Mouse (Mus musculus): ENCODE measurements around the gene Inhbe. TPM values are rescaled to one million over a fixed set of nuclear protein-coding genes. Genes with fewer than 3 reads are reported as not detected.

Inhbe gene
- polyA plus RNA-seq, 1 experiment, result not detected

- Histone ChIP-seq H3K4me3 (ENCODE audit: insufficient read depth, low read length) (no peak overlapping the region), H3K27ac (ENCODE audit: insufficient read depth, low read length) (no peak overlapping the region), H3K4me1 (ENCODE audit: control insufficient read depth, insufficient read depth, low read length) (no peaks in the 10 kb centered on the region)
- TF ChIP-seq POLR2A (IDR thresholded peaks at IDR 0.05; ENCODE audit: low read depth, low read length), result no peak
- no peak for TF ChIP-seq CTCF (IDR thresholded peaks at IDR 0.05; ENCODE audit: borderline replicate concordance, insufficient read depth, low read length)
These were observed 4.4 kb downstream of the Inhbe start for GRCm38 (mm10) chr10:127349810-127350209.

DNA sequence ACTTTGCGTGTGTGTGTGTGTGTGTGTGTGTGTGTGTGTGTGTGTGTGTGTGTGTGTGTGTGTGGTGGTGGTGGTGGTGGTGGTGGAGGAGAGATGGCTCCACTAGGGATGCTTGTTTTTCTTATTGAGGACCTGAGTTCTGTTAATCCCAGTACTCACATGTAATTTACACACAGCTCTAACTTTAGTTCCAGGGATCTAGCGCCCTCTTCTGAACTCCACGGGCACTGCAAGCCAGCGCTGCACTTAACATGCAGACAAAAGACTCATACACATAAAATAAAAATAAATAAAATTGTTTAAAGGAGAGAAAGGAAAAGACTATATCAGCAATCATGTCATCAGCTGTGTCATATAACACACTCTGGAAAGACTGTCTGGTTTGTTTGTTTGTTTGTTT, 5.3 kb downstream of the Inhbe start:
- Histone ChIP-seq H3K4me1 (ENCODE audit: control insufficient read depth, insufficient read depth, low read length) (no peaks in the 10 kb centered on the region), H3K4me3 (ENCODE audit: insufficient read depth, low read length) (no peak overlapping the region), H3K27ac (ENCODE audit: insufficient read depth, low read length) (no peak overlapping the region)
- TF ChIP-seq CTCF (IDR thresholded peaks at IDR 0.05; ENCODE audit: borderline replicate concordance, insufficient read depth, low read length), result no peak
- no peak for TF ChIP-seq POLR2A (IDR thresholded peaks at IDR 0.05; ENCODE audit: low read depth, low read length)

DNA sequence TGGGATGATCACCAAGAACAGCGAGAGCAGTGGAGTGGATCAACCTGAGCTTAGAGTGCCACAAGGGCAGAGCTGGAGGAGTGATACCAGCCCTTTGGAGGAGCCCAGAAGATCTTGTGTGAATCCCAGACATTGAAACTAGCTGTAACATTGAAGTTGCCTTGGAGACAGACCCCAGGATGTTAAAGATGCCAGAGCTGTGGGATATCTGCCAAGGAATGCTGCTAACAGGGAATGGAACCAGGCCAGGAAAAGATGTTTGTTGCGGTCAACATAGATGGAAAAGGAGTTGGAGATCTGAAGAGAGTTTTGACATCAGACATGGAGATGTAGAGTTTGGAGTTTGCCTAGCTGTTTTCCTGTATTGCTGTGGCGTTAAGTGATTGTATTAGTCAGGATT, 8.0 kb downstream of the Inhbe start:
- TF ChIP-seq POLR2A (IDR thresholded peaks at IDR 0.05; ENCODE audit: low read depth, low read length), result no peak
- TF ChIP-seq CTCF (IDR thresholded peaks at IDR 0.05; ENCODE audit: borderline replicate concordance, insufficient read depth, low read length), result no peak
- no peak overlapping the region for H3K27ac ChIP-seq (ENCODE audit: insufficient read depth, low read length)
- no peak overlapping the region for H3K4me3 ChIP-seq (ENCODE audit: insufficient read depth, low read length)
- no peaks in the 10 kb centered on the region for H3K4me1 ChIP-seq (ENCODE audit: control insufficient read depth, insufficient read depth, low read length)

GRCm38 (mm10) chr10:127343029-127343428, 11.2 kb downstream of the Inhbe start:
- Histone ChIP-seq H3K4me3 (ENCODE audit: insufficient read depth, low read length) (no peak overlapping the region), H3K4me1 (ENCODE audit: control insufficient read depth, insufficient read depth, low read length) (no peaks in the 10 kb centered on the region), H3K27ac (ENCODE audit: insufficient read depth, low read length) (no peak overlapping the region)
- no peak for TF ChIP-seq POLR2A (IDR thresholded peaks at IDR 0.05; ENCODE audit: low read depth, low read length)
- no peak for TF ChIP-seq CTCF (IDR thresholded peaks at IDR 0.05; ENCODE audit: borderline replicate concordance, insufficient read depth, low read length)

GRCm38 (mm10) chr10:127341891-127342639, 12.1 kb downstream of the Inhbe start, which contains the start of gene Gli1:
Gene Gli1, minus strand, starts transcription at chr10:127341974.
- H3K4me1 ChIP-seq (ENCODE audit: control insufficient read depth, insufficient read depth, low read length), result no peaks in the 10 kb centered on the region
- H3K27ac ChIP-seq (ENCODE audit: insufficient read depth, low read length), result no peak within 1 kb of the TSS
- H3K4me3 ChIP-seq (ENCODE audit: insufficient read depth, low read length), result peak within 1 kb of the TSS; percentile 40
- TF ChIP-seq POLR2A (IDR thresholded peaks at IDR 0.05; ENCODE audit: low read depth, low read length), result no peak
- peak; percentile 88 for TF ChIP-seq CTCF (IDR thresholded peaks at IDR 0.05; ENCODE audit: borderline replicate concordance, insufficient read depth, low read length)

DNA sequence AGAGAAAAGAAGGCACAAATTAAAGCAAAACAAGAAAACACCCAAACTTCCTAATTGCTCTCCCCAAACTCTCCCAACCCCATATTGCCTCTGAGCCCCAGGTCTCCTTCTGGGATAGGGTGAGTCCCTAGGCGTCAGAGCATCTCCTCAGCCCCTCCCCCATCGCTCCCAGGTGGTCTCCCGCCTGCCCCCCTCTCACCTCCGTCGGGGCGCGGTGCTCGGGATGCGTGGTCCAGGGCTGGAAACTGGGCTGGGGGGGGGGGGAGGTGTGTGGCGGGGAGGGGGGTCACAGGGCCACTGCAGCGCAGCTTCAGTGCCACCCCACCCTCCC, 12.9 kb downstream of the Inhbe start:
- TF ChIP-seq CTCF (IDR thresholded peaks at IDR 0.05; ENCODE audit: borderline replicate concordance, insufficient read depth, low read length) (no peak), POLR2A (IDR thresholded peaks at IDR 0.05; ENCODE audit: low read depth, low read length) (no peak)
- H3K4me3 ChIP-seq (ENCODE audit: insufficient read depth, low read length), result peak overlapping the region; percentile 4; the same call in 1 of the 2 replicates
- H3K27ac ChIP-seq (ENCODE audit: insufficient read depth, low read length), result no peak overlapping the region
- H3K4me1 ChIP-seq (ENCODE audit: control insufficient read depth, insufficient read depth, low read length), result no peaks in the 10 kb centered on the region

DNA sequence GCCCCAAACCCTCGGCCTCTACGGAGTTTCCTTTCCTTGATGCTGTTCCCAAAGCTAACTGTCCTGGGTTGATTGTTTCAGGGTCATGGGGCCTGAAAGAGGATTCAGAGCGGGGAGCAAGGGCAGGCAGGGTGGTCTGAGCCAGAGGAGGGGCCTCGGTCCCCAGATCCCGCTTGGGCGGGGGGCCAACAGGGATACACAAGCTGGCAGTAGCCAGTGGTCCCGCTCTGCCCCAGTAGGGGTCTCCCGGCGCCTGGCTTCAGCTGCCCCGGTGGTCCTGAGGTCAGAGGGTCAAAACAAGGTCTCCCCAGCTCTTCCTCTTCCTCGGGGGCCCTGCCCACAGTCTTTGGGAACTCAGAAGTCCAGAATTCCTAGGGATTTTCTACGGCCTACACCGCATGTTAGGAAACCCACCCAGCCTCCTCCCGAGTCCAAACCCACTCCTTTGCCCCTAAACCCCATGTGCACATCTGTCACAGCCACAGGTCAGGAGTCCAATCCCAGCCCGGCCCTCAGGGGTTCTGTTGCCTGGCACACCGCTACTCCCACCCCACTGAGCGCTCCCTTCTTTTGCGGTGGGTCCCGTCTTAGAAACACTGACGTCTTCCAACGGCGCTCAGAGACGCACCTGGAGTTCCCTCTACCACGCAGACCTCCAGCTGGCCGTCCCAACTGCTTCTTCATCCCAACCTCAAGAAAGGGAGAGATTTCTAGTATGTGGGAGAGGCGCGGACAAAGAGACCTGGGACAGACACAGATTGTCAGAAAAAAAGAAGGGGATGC, 13.4 kb downstream of the Inhbe start:
- TF ChIP-seq POLR2A (IDR thresholded peaks at IDR 0.05; ENCODE audit: low read depth, low read length) (no peak), CTCF (IDR thresholded peaks at IDR 0.05; ENCODE audit: borderline replicate concordance, insufficient read depth, low read length) (no peak)
- H3K27ac ChIP-seq (ENCODE audit: insufficient read depth, low read length), result no peak overlapping the region
- H3K4me1 ChIP-seq (ENCODE audit: control insufficient read depth, insufficient read depth, low read length), result no peaks in the 10 kb centered on the region
- H3K4me3 ChIP-seq (ENCODE audit: insufficient read depth, low read length), result peak overlapping the region; percentile 54; the same call in 1 of the 2 replicates

GRCm38 (mm10) chr10:127339683-127340576, 14.3 kb downstream of the Inhbe start:
- TF ChIP-seq CTCF (IDR thresholded peaks at IDR 0.05; ENCODE audit: borderline replicate concordance, insufficient read depth, low read length) (no peak), POLR2A (IDR thresholded peaks at IDR 0.05; ENCODE audit: low read depth, low read length) (no peak)
- H3K4me3 ChIP-seq (ENCODE audit: insufficient read depth, low read length), result peak overlapping the region; percentile 54
- no peaks in the 10 kb centered on the region for H3K4me1 ChIP-seq (ENCODE audit: control insufficient read depth, insufficient read depth, low read length)
- H3K27ac ChIP-seq (ENCODE audit: insufficient read depth, low read length), result no peak overlapping the region

DNA sequence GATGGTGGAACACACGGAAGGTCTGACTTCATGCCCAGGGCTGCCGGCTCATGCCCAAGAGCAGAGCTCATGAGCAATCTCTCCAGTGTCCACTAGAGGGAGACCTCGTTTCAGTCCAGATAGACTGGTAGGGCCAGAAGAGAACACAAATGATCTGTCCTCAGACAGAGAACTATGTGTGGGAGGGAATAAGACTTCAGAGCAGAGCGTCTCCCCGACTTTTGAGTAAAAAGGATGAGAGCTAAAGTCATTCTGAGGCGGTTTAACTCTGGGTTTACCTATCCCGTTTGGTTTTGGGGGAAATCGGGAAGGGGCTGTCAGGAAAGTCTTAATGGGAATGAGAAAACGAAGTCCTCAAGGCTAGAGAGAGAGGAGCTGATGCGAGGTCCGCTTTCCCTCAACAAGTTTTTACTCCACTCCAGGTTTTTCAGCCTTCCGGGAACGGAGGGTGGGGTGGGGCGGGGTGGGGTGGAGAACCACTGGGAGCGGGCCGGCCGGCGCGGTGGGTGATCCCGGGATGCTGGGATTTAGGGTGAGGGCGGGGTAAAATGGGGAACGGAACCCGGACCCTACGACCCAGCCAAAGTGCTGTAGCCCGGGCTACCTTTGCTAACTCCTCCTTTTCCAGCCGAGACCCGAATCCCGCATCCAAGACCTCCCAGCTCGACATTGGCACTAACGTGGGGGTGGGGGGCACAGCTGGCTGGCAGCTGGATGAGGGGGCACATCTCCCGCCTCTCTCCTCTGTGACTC, 15.1 kb downstream of the Inhbe start:
- Histone ChIP-seq H3K27ac (ENCODE audit: insufficient read depth, low read length) (0 out of 2 replicates have a peak overlapping the region, but pooled peaks have one; percentile 34), H3K4me1 (ENCODE audit: control insufficient read depth, insufficient read depth, low read length) (no peaks in the 10 kb centered on the region), H3K4me3 (ENCODE audit: insufficient read depth, low read length) (peak overlapping the region; percentile 54)
- TF ChIP-seq POLR2A (IDR thresholded peaks at IDR 0.05; ENCODE audit: low read depth, low read length) (no peak), CTCF (IDR thresholded peaks at IDR 0.05; ENCODE audit: borderline replicate concordance, insufficient read depth, low read length) (peak; percentile 46; the same call in 1 of the 2 replicates)

Data from embryonic fibroblast, embryonic 13.5 days (primary cell).